Mouse (Mus musculus): Measurements from ENCODE around the gene Glp1r.

Gene Glp1r

DNA sequence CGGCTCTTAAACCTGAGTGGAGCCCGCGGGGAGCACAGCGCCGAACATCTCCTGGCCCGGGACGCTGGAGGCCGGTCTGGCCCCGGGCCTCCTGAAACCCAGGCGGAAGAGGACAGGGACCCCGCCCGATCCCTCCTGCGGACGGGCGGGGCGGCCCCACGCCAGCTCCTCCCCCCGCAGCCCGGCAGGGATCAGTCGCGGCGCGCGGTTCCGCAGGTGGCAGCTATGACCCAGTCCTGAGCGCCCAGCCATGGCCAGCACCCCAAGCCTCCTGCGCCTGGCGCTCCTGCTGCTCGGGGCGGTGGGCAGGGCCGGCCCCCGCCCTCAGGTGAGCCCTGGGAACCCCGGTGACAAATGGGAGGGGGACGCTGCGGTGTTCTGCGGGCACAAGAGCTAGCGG lies at the start of gene Glp1r:
Gene Glp1r, plus strand, starts transcription at position 191 of the 400 bp plus-strand sequence.
- no peak for DNase-seq (ENCODE audit: low spot score)

- DNase-seq (ENCODE audit: low spot score) = no peak
Measured at GRCm38 (mm10) chr17:30852345-30852744, 49.3 kb upstream of the Glp1r start.

GRCm38 (mm10) chr17:30857347-30857746 lies 44.3 kb upstream of the Glp1r start:
- no peak for DNase-seq (ENCODE audit: low spot score)

DNA sequence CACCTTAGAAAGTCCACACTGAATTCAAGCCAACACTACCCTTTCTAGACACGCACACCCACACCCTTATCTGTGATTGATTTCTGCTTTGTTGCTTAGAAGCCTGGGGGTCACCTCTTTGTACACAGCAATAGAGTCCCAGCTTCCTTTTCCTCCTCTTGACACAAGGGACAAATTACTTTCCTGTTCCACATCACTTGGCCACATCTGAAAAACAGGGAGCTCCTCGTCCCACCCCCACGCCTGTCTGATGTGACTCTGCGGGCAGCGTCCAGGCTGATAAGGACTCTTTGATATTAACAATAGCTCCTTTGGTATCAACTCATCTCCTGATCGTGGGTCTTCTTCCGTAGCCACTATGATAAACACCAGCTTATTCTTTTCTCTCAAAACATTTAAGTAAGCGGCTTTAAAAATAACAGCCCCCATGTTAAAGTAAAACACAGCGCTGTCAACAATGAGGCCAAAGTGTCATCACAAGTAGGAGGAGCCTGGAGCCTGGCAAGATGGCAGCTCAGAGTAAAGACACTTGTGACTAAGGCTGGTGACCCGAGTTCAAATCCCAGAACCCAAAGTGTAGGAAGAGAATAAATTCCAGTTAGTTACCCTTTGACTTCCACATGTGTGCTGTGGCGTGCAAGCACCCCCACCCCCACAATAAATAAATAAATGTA lies 42.9 kb upstream of the Glp1r start:
- no peak for DNase-seq (ENCODE audit: low spot score)

- peak; percentile 34 for DNase-seq (ENCODE audit: low spot score)
Measured at GRCm38 (mm10) chr17:30859989-30860585, 41.5 kb upstream of the Glp1r start.

GRCm38 (mm10) chr17:30860606-30861005 lies 41.0 kb upstream of the Glp1r start:
- no peak for DNase-seq (ENCODE audit: low spot score)

DNA sequence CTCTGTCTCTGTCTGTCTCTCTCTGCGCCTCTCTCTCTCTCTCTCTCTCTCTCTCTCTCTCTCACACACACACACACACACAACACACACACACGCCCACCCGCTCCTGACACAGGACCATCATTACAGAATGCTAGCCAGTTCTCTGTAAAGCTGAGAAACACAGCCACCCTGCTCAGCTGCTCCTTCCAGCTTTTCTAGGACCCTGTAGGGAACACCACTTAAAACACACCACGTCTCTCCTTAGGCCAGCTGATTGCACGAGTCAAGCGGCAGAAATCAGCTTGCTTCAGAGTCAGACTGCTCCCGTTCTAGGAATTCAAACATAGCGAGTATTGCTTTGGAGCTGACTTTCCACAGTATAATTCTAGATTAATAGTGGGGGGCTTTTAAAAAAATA lies 35.3 kb upstream of the Glp1r start:
- no peak for DNase-seq (ENCODE audit: low spot score)

DNA sequence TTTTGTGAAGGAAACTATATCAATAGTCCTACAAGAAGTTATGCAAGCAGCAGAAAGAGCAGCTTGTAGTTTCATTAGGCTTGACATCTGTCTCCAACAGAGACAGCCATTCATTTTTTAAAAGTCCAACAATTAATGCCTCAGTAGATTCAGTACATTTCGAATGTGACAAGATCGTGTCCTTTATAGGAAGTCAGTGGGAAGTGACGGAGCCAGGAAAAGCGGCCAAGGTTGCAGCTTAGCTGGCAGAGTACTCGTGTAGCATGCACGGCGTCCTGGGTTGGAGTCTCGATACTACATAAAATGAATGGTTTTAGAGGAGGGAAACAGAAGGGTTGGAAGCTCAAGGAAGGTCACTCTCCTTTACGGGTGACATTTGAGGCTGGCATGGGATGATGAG lies 34.7 kb upstream of the Glp1r start:
- DNase-seq (ENCODE audit: low spot score) = no peak

DNA sequence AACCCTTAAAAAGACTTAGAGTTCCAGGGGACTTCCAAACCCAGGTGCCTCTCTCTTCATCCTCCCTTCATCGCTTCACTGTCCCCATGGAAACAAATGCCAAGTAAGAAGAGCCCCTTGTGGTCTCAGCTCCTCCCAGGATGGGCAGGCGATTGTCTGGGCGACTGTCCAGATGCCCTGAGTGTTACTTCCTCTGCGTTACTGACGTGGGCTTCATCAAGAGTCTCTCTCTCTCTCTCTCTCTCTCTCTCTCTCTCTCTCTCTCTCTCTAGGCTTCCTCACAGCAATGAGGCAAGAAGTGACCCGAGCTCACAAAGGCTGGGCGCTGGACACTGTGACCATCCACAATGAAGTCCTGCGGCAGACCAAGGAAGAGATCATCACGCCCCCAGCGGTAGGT lies 30.6 kb upstream of the Glp1r start:
- no peak for DNase-seq (ENCODE audit: low spot score)

DNA sequence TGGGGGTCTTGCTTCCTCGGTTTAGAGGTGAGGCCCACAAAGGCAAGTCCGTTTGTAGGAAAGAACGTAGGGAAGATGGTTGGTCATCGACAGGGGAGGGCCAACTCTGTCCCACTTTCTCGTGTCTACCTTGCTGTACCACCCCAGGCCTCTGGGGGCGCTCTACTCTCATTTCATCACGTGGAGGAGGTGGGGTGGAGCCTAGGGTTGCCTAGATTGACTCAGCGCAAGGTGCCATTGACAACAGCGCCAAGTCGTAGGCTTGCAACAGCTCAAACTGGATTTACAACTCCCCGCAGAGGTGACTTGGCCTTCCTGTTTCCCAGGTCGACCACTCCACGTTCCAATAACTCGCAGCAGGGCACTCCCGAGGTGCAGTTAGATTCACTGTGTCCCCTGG lies 27.3 kb upstream of the Glp1r start:
- no peak for DNase-seq (ENCODE audit: low spot score)

- DNase-seq (ENCODE audit: low spot score) = no peak
Measured at GRCm38 (mm10) chr17:30877456-30877855, 24.2 kb upstream of the Glp1r start.

GRCm38 (mm10) chr17:30878626-30879025 lies 23.0 kb upstream of the Glp1r start:
- DNase-seq (ENCODE audit: low spot score) = no peak

GRCm38 (mm10) chr17:30880391-30880790 lies 21.2 kb upstream of the Glp1r start:
- DNase-seq (ENCODE audit: low spot score) = no peak

DNA sequence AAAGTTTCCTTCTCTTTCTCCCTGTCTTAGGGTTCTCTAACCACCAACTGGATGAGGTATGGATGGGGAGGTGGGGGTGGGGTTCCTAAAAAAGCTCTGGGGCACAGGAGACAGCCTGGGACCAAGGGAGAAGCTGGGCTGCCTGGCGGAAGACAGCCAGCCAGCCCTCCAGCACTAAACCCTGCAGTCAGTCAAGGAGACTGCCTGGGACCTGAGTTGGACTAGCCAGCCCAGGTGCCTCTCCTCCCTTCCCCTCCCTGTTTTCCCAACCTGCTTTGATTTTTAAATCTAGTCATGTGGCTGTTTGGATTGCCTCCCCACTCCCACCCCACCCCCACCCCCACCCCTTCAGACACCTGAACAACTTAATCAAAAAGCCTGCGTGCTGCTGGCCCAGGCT lies 20.6 kb upstream of the Glp1r start:
- DNase-seq (ENCODE audit: low spot score) = no peak

GRCm38 (mm10) chr17:30882206-30882605 lies 19.4 kb upstream of the Glp1r start:
- peak; percentile 32 for DNase-seq (ENCODE audit: low spot score)

DNA sequence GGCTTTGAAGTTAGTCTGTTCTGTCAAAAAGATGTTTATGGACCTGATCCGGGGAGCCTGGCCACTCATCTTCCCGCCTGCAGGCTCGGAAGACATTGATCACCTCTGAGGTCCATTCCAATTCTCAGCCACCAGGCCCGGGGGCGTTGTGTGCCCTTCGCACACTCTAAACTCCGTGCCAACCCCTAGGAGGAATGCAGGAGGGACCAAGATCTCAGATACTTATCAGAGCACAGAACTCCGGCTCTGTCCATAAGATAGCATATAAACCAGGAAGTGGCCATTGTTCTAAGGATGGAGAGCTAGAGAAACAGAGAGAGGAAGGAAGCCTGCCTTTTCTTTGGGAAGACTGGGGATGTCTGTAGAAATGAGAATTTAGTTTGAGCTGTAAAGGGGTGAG lies 18.1 kb upstream of the Glp1r start:
- DNase-seq (ENCODE audit: low spot score) = no peak

DNA sequence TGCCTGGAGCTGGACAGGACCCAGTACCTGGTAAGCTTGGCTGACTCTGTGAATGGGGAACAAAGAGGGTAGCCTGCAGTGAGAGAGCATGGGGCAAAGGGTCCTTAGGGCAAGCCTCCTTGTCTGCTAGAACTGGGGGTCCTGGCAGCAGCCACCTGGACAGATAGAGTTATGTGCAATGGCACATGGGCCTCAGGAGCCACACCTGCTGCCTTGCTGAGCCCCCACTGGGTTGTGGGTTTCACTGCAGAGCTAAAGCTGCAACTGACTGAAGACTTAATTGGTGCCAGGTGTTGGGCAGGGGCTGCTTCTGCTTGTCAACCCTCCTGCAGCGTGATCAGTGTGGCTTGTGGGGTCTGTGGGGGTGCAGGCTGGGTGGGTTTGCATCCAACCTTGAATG lies 9.5 kb upstream of the Glp1r start:
- peak; percentile 44 for DNase-seq (ENCODE audit: low spot score)

- DNase-seq (ENCODE audit: low spot score) = peak; percentile 63
Measured at GRCm38 (mm10) chr17:30892730-30893129, 8.9 kb upstream of the Glp1r start.

DNA sequence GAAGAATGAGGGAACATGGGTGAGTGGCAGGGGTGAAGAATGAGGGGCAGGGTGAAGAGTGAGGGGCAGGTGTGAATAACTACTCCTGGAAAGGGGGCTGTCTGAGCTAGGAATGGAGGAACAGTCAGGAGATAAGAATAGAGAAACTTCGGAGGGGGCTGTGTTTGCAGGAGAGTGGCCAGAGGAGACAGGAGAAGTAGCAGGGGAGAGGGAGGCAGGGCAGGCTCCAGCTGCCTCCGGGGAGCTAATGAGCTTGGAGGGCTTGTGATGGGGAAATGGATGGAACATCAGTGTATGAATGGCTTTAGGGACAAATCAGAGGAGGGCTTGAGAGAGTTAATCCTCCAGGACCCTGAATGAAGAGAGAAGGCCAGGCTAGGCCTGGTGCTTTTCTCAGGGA lies 4.5 kb upstream of the Glp1r start:
- DNase-seq (ENCODE audit: low spot score) = no peak

DNA sequence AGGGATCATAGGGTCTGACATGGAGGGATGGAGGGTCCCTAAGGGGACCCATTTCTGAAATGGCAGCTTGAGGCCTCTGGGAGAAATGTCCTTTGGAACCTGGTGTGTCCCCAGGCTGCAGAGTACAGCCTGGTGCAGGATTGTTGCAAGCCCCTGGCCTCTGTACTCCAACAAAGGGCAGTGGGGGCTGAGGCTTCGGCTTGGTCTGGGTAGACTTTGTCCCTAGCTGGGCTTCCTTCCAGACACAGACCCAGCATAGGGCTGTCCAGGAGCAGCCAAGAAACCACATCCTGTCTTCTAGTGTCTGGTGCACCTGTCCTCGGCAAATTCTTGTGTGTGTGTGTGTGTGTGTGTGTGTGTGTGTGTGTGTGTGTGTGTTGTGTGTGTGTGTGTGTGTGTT lies 2.5 kb downstream of the Glp1r start:
- DNase-seq (ENCODE audit: low spot score) = no peak

DNA sequence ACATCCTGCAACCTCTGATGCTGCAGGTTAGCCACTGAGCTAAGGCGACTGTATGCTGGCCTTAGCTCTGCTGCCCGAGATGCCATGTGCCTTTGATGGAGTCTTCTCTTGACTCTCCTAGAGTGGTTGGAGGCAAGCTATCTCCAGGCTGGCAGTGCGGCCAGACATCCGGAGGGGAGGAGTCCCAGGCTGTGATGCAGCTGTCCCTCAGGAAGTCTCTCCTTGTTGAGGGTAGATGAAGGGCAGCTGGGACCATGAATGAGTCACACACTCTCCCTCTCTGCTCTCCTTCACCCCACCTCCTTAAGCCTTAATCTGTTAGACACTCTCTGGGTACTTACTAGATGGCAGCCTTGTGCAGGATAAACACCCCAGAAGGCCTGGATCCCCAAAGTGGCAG lies 6.0 kb downstream of the Glp1r start:
- DNase-seq (ENCODE audit: low spot score) = no peak

DNA sequence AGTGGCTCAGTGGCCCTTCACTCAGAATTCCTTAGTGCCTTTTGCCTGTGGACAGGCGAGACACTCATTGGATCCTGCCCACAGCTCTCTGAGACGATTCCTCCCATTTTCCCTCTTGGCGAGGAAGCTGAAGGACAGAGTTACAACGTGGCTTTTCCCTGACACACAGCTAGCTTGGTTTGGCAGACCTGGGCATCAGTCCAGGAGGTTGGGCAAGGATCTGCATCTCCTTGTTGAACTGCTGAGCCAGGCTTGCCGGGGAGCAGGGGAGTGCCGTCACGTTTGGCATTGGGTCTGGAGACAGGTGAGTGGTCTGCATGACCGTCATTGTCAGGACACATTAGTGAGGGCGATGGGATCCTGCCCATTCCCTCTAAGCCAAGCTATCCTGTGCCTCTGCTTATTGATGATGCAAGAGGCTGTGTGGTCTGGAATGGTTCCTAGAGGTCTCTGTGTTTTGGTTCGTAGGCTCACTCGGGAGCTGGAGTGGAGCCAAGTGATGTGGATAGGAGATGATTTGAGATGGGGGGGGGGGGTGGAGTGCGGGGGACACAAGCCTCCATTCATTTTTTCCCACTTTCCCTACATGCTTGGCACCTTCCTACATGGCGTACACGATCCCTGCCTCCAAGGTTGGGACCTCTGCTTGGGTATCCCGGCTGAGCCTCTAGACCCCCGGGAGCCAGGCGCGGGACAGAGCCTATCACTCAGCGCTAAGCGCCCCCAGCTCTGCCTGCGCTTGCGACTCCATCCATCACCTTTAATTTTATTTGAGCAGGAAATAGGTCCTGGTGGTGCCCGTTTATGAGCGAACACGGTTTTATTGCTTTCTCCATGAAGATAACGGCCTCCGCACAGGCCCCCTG lies 9.5 kb downstream of the Glp1r start:
- DNase-seq (ENCODE audit: low spot score) = no peak

GRCm38 (mm10) chr17:30911732-30912088 lies 10.1 kb downstream of the Glp1r start:
- DNase-seq (ENCODE audit: low spot score) = no peak
